Mouse (Mus musculus) gastrocnemius, postnatal 10 days (tissue): ENCODE measurements around the gene Txn2. TPM values are rescaled to one million over a fixed set of nuclear protein-coding genes. Genes with fewer than 3 reads are reported as not detected.

Experiments used
- DNase-seq: peaks from one replicate; pipeline ENCODE4 v3.0.0; 2021; ENCODE audit warnings: mixed read lengths
- total RNA-seq, 2 experiments: library from RNA; stranded (reverse); gene quantifications; 2 replicates each; pipeline ENCODE4 v1.2.3; 2021

Gene Txn2
- total RNA-seq, 2 experiments from 2014 or later: 198 to 232 TPM

GRCm38 (mm10) chr15:77934326-77934725, 5.5 kb upstream of the Txn2 start:
- DNase-seq: no peak

GRCm38 (mm10) chr15:77933770-77934169, 5.0 kb upstream of the Txn2 start:
- DNase-seq: peak; percentile 100

GRCm38 (mm10) chr15:77933222-77933621, 4.4 kb upstream of the Txn2 start:
- no peak for DNase-seq

GRCm38 (mm10) chr15:77931689-77932016, 2.8 kb upstream of the Txn2 start:
- DNase-seq: no peak

DNA sequence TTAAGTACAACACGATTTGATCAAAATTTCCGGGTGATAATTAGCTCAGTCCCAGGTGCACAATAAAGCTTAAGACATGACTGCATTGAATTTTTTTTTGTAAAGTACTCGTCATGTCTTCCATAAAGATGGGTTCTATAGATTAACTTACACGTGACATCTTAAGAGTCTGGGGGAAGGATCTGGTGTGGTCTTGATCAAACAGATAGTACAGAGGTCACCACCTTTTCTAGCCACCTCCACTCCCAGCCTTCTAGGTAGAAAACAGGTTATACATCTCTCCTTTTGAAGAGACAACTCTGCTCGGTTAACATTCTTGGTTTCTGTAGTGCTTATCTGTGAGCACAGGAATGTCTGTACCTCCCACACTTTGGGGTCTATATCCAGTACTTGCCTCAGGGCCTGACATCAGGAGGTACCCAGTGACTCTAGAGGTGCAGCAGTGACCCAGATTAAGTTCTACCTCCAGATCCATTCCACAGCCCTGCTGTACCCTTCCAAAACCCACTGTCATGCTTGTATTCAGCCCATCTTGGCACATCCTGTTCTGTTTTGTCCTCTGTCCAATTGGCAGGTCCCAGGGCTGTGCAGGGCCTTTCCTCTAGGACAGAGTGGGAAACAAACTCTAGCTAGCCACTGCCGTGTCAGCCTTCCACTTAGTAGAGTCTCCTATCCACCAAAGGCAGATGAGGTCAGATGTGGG, 2.3 kb upstream of the Txn2 start:
- no peak for DNase-seq

- no peak for DNase-seq
Observed at GRCm38 (mm10) chr15:77929804-77930203, 998 bp upstream of the Txn2 start.

- no peak for DNase-seq
Observed at GRCm38 (mm10) chr15:77928091-77928490, 715 bp downstream of the Txn2 start.

- DNase-seq: no peak
Observed at GRCm38 (mm10) chr15:77926921-77927320, 1.9 kb downstream of the Txn2 start.

- DNase-seq: no peak
Observed at GRCm38 (mm10) chr15:77925195-77925594, 3.6 kb downstream of the Txn2 start.

DNA sequence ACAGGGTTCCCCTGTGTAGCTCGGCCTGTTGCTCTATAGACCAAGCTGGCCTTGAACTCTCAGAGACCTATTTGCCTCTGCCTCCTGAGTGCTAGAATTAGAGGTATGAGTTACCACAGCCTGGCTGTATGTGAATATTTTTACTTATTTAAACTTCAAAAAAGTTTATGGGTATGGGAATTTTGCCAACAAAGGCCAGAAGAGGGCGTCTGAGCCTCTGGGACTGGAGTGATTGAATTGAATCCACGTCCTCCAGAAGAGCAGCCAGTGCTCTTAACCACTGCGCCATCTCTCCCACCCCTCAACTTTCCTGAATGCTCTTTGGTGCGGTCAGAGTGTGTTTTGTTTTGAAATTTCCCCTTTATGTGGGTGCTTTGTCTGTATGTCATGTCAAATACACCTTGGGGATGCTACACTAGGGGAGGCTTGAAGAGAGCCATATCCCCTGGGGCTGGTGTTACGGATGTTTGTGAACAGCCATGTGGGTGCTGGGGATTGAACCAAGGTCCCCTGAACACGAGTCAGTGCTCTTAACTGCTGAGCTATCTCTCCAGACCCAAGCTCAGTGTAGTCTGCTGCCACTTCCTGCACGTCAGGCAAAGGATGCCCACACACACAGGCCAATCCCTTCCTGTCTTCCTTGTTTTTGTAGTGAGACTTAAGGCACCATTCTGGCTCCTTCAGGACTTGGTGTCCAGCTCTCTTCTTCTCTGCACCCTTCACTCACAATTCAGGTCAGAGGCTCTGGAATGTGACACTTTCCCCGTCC, 5.4 kb downstream of the Txn2 start:
- DNase-seq: no peak

DNA sequence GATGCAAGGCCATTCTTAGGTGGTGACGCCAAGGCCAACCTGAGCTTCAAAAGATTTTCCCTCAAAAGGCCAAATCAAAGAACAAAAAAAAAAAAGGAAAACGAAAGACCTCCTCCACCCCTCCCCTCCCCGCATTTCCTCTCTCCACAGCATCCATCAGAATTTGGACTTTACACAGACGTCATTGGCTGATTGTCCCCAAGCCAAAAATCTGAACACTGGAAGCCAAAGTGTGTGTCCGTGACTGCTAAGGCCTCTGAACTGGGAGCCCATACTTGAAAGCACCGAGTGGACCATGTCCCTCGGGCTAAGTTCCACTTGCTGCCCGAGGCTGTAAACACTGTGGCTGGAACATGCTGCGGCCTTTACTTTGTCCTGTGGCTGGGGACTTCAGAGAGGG, 6.1 kb downstream of the Txn2 start:
- no peak for DNase-seq

- DNase-seq: no peak
Observed at GRCm38 (mm10) chr15:77921636-77922035, 7.2 kb downstream of the Txn2 start.

DNA sequence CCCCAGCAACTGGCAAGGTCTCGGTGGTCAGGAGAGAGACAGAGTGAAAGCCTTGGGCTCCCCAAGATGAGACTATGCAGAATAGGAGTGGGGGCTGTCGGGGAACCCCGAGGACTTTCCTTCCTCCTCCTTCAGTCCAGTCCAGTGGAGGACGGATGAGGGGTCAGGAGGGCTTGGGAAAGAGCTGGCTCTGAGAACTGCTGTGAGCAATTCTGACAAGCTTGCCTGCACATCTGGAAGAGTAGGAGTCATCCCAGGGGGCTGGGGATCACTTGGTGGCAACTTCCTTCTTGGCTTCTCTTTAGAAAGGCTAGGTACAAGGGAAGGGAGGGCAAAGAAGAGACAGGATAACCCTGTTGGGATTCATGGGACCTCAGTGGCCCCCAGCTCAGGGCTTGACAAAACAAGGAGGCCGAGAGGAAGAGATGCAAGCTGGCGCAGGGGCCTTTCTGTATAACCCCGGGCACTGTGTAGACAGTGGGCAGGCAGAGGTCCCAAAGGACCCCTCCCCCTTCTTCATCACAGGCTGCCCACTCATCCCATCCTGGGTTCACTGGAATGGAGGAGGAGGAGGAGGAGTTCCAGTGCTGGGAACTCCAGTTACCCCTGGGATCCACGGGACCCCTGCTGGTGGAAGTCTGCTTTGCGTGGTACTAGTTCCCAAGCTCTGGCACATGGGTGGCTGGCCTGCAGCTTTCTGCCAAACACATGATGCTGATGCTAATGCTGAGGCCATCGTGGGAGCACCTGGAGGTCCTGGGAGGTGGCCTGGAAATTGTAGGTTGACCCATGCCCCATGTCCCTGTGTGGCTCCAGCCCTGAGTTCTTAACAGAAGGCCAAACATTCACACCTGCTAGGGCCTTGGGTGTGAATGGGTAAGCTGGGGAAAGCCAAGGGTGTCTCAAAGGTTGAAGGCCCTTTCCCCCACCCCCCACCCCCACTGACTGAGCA, 8.0 kb downstream of the Txn2 start:
- no peak for DNase-seq

DNA sequence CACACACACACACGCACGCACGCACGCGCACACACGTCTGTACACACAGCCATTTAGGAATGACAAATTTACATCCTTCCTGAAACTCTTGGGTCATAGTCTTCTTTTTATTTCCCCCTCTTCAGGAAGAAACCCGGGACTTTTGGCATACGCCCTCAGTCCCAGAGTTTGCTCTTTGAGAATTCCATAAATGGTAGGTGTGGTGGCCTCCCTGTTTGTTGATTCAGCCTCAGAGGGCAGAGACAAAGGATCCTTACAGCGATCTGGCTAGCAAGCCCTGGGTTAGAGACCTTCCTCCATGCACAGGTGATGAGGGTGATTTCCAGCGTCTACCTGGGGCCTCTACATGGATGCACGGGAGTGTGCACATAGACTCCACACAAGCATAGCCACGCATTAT, 9.4 kb downstream of the Txn2 start:
- DNase-seq: no peak

GRCm38 (mm10) chr15:77916851-77917544, 11.8 kb downstream of the Txn2 start:
- DNase-seq: peak; percentile 90

DNA sequence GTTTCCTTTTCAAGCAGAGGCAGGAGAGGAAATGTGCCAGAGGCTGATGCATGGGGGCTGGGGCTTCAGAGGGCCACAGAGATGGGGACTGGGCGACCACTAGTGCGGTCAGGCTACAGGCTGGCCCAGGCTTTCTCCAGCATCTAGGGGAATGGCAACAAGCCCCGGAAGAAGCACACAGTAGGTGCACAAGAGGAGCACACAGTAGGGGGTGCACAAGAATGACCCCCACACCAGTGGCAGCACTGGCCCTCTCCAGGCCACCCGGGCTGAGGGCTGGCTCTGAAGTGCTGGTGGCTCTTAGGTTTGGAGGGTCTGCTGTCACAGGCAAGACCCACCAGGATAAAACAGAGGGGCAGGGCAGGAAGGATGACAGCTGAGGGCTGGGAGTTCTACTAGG, 13.5 kb downstream of the Txn2 start:
- no peak for DNase-seq

DNA sequence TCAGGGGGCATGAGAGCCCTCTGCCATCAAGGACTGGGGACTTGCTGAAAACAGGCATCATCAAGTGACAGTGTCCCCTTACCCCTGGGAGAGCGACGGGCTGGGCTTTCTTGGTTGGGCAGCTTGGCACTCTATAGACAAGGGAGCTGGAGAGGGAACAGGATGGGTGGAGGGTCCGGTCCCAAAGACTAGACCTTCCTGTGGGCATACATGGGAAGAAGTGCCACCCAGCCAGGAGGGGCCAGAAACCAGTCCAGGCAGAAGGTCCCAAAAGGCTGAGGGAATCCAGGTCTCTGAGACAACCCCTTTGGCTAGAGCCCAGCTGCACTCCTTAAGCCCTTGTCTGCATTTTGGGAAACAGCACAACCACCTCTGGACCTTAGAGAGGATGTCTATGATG, 14.3 kb downstream of the Txn2 start:
- DNase-seq: no peak

GRCm38 (mm10) chr15:77913054-77913453, 15.8 kb downstream of the Txn2 start:
- no peak for DNase-seq

GRCm38 (mm10) chr15:77912585-77912984, 16.2 kb downstream of the Txn2 start:
- no peak for DNase-seq

- DNase-seq: no peak
Observed at GRCm38 (mm10) chr15:77912048-77912447, 16.8 kb downstream of the Txn2 start.

GRCm38 (mm10) chr15:77911065-77911464, 17.7 kb downstream of the Txn2 start:
- no peak for DNase-seq
